Mouse (Mus musculus) erythroblast, embryonic 14.5 days (primary cell): ENCODE results near the gene Dock10.

Source experiments
- GATA1 ChIP-seq: IDR thresholded peaks from 2 replicates; pipeline ENCODE4 v1.6.1; 2012; ENCODE audit warnings: low read length, inconsistent platforms, mixed read lengths
- TAL1 ChIP-seq: IDR thresholded peaks from 3 replicates; pipeline ENCODE4 v1.6.1; 2012; ENCODE audit warnings: low read length, inconsistent platforms, mixed read lengths

GRCm38 (mm10) chr1:80459923-80460322 lies 298.4 kb downstream of the Dock10 start:
- TF ChIP-seq TAL1: no peak
- TF ChIP-seq GATA1: no peak
